Mouse (Mus musculus) spleen, adult 2 months (tissue): Measurements from ENCODE around the gene Pla2g1b. TPM values are rescaled to one million over a fixed set of nuclear protein-coding genes. Genes with fewer than 3 reads are reported as not detected.

Experiments used
- DNase-seq, 2 experiments: peaks; one replicate each; pipeline versions ENCODE4 v3.0.0 to v3.0.0-alpha.2; 2012 to 2021; ENCODE audit warnings: low spot score in 2 of 2, low read depth in 1 of 2
- H3K27ac ChIP-seq: fragments of 200-500 bp; 2 replicates; pipeline ENCODE4 v1.5.1; 2012; ENCODE audit warnings: low read length, inconsistent platforms; ENCODE audit not compliant: insufficient read depth
- H3K27me3 ChIP-seq: fragments of 200-500 bp; 2 replicates; pipeline ENCODE4 v1.6.1; 2012; ENCODE audit warnings: mild to moderate bottlenecking, moderate library complexity, low read length, inconsistent platforms; ENCODE audit not compliant: control insufficient read depth, insufficient read depth
- H3K36me3 ChIP-seq: fragments of 200-500 bp; 2 replicates; pipeline ENCODE4 v1.6.1; 2012; ENCODE audit warnings: mild to moderate bottlenecking, low read length, inconsistent platforms; ENCODE audit not compliant: control insufficient read depth, insufficient read depth
- H3K4me1 ChIP-seq: fragments of 200-500 bp; 2 replicates; pipeline ENCODE4 v1.6.1; 2011; ENCODE audit warnings: inconsistent platforms; ENCODE audit not compliant: control insufficient read depth, insufficient read depth, insufficient read length
- H3K4me3 ChIP-seq: fragments of 200-500 bp; 2 replicates; pipeline ENCODE4 v1.5.1; 2011; ENCODE audit warnings: mild to moderate bottlenecking, inconsistent platforms; ENCODE audit not compliant: insufficient read depth, insufficient read length; ENCODE audit errors: extremely low read depth
- CTCF ChIP-seq: fragments of 200-500 bp; IDR thresholded peaks from 2 replicates; pipeline ENCODE4 v1.5.1; 2011; ENCODE audit warnings: mild to moderate bottlenecking, inconsistent platforms; ENCODE audit not compliant: insufficient read depth, insufficient read length, insufficient replicate concordance; ENCODE audit errors: extremely low read depth
- POLR2A ChIP-seq: fragments of 200-500 bp; IDR thresholded peaks from 2 replicates; pipeline ENCODE4 v1.6.1; 2011; ENCODE audit warnings: low read depth, low read length, inconsistent platforms
- WGBS: fragments of 180-500 bp; shearing (Covaris S2); methylation state at CpG from one replicate; pipeline ENCODE4 v1.1.7; 2018; 5-methylcytosine and 5-hydroxymethylcytosine counted together
- polyA plus RNA-seq: library from polyadenylated mRNA; depleted of rRNA; stranded (reverse); fragments of >200 nt; gene quantifications from 2 replicates; pipeline ENCODE4 v1.2.3, GENCODE M21; 2012

Gene Pla2g1b
- polyA plus RNA-seq, 1 experiment = 284 TPM

DNA sequence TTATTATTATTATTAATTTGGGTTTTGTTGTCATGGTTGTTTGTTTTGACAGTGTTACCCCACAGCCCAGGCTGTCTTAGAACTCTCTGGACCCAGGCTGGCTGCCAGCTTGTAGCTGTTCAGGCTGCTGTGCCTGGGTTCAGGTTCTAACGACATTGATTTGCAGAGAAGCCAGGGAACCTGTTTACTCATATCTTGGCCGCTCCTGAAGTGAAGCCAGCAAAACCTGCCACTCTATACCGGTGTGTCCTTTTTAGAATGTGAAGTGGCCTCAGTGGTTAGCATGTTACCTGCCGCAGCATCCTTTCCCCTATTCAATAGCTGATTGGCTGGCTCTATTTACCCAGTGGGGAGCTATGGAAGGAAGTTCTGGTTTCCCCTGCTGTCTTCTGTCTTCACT, 20.7 kb downstream of the Pla2g1b start:
- DNase-seq = no peak
- 69% methylated on average over 4 of the region's 4 CpGs for WGBS

DNA sequence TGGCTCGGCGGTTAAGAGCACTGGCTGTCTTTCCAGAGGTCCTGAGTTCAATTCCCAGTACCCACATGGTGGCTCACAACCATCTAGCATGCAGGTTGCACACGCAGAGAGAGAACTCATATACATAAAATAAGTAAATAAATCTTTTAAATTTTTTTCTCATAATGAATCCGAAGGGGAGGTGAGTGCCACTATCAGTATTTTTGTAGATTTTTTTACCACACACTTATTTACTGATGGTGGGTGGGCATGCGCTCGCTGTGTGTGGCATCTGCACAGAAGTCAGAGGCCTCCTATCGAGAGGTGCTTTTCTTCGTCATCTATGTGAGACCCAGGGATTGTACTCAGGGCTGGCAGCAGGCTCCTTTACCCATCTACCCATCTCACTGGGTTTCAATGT, 21.3 kb downstream of the Pla2g1b start:
- no peak overlapping the region for H3K27ac ChIP-seq
- no peaks in the 10 kb centered on the region for H3K36me3 ChIP-seq
- no peak for DNase-seq
- no peaks in the 10 kb centered on the region for H3K27me3 ChIP-seq
- TF ChIP-seq CTCF (no peak), POLR2A (no peak)
- peaks cover 8% of the 10 kb centered on the region for H3K4me1 ChIP-seq
- WGBS = 84% methylated on average over 8 of the region's 8 CpGs
- no peak overlapping the region for H3K4me3 ChIP-seq

More for the DNA sequence above, 20.7 kb downstream of the Pla2g1b start:
- no peak for TF ChIP-seq CTCF
- no peak for TF ChIP-seq POLR2A
- H3K4me3 ChIP-seq = no peak overlapping the region
- peaks cover 4% of the 10 kb centered on the region for H3K4me1 ChIP-seq
- no peaks in the 10 kb centered on the region for H3K36me3 ChIP-seq
- H3K27ac ChIP-seq = no peak overlapping the region
- no peaks in the 10 kb centered on the region for H3K27me3 ChIP-seq

DNA sequence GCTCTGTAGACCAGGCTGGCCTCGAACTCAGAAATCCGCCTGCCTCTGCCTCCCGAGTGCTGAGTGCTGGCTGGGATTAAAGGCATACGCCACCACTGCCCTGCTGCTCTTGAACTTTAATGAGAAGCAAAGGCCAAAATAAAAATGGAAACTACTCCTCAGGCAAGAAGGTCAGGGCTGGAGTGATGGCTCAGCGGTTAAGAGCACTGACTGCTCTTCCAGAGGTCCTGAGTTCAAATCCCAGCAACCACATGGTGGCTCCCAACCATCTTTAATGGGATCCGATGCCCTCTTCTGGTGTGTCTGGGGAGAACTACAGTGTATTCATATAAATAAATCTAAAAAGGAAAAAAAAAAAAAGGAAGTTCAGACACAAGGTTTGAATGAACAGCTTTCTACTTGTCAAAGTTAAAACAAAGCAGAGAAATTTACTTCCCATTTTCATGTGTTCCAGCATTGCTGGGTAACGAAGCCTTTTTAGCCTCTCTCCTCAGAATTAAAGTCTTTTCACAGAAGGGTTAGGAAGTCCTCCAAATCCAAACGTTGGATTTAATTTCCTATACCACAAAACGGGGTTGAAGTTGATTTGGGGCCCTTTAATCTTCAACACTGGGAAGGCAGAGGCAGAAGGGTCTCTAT, 22.0 kb downstream of the Pla2g1b start:
- Histone ChIP-seq H3K36me3 (no peaks in the 10 kb centered on the region), H3K27ac (peak overlapping the region; percentile 88), H3K4me1 (peaks cover 8% of the 10 kb centered on the region), H3K27me3 (no peaks in the 10 kb centered on the region), H3K4me3 (no peak overlapping the region)
- DNase-seq = no peak
- 54% methylated on average over 9 of the region's 9 CpGs for WGBS
- no peak for TF ChIP-seq POLR2A
- TF ChIP-seq CTCF = no peak

DNA sequence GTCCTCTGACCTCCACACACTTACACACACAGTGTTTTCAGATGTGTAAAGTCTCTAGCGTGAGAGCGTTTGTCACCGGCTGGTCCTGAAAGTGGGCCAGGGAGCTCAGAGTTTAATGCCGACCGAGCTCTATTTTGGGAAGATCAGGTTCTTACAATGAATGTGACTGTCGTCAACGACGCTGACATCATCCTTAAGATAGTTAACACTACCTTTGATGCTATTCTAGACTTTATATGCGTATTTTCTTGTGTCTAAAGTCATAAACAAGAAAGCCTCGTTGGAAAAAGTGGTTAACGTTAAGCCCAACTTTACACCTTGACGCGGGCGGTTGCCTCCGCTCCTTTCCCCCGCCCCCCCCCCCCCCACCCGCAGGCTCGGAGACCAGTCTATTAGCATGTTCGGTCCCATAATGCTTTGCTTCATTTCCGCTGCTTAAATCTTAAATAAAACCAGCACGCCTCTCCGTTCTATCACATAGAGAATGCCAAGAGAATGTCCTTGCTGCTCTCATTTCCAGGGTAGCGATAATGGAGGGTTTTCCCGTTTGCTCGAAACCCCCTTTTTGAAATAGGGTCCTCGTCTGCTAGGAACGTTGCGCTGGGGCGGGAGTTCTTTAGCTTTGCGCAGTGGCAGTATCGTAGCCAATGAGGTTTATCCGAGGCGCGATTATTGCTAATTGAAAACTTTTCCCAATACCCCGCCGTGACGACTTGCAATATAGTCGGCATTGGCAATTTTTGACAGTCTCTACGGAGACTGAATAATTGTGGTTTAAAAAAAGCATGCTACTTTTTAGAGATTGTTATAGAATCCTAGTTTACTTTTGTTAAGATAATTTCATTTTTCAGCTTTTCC, 23.0 kb downstream of the Pla2g1b start:
- TF ChIP-seq CTCF = no peak
- peak; percentile 96 for TF ChIP-seq POLR2A
- no peaks in the 10 kb centered on the region for H3K36me3 ChIP-seq
- H3K4me3 ChIP-seq = peak overlapping the region; percentile 54
- DNase-seq = peak; percentile 45 to 81
- H3K27me3 ChIP-seq = no peaks in the 10 kb centered on the region
- whole genome bisulfite sequencing = under 1% methylated on average over 39 of the region's 39 CpGs
- peaks cover 8% of the 10 kb centered on the region for H3K4me1 ChIP-seq
- H3K27ac ChIP-seq = peak overlapping the region; percentile 99

DNA sequence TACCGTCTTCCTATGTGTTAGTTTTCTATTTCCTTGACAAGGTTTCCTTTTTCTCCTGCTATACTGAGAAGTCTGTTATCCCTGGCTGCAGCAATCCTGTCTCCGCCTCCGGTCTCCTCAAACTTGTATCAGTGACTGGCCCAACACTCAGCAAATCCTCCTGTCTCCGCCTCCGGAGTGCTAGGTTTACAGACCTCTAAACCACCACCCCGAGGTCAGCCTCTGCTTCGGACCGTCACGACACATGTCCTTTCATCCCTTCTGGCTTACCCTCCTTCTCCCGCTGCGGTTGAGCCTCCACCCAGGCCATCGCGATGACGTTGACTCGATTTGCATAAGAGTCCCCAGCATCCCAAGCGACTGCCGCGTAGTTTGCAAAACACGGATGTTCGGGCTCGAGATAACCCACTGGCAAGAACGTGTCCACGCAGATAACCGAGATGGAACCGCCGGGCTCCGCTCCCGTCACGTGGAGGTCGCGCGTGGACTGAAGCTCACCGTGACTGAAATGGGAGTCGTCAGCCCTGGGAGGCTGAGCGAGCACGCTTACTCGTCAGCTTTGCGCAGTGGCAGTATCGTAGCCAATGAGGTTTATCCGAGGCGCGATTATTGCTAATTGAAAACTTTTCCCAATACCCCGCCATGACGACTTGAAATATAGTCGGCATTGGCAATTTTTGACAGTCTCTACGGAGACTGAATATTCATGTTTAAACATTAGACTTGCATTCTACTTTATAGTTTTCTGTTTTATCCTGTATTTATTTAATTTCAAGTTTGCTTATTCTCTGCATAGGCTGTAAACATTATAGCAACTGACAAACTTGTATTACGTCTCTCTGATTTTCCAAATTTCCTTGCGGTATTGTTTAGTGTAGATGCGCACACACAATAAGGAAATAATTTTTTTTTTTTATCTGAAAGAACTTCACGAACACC, 23.9 kb downstream of the Pla2g1b start:
- peak; percentile 74 to 93 for DNase-seq
- Histone ChIP-seq H3K27me3 (no peaks in the 10 kb centered on the region), H3K27ac (peak overlapping the region; percentile 99), H3K36me3 (no peaks in the 10 kb centered on the region), H3K4me1 (peaks cover 8% of the 10 kb centered on the region), H3K4me3 (peak overlapping the region; percentile 54)
- peak; percentile 90 for TF ChIP-seq POLR2A
- no peak for TF ChIP-seq CTCF
- under 1% methylated on average over 50 of the region's 50 CpGs for WGBS

DNA sequence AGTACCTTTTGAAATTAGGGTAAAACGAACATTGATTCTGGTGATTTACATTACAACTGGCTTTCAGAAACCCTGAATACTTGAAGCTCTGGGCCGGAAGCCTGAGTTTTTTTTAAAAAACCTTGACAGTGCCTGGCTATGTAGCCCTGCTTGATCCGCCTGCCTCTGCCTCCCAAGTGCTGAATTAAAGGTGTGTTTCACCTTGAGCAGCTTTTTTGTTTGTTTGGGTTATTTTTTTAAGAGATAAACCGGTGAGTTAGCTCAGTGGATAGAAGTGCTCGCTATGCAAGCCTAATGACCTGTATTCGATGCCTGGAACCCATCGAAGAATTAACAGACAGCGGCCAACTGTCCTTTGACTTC, 24.6 kb downstream of the Pla2g1b start:
- H3K4me1 ChIP-seq = peaks cover 8% of the 10 kb centered on the region
- H3K4me3 ChIP-seq = no peak overlapping the region
- DNase-seq = no peak
- TF ChIP-seq POLR2A = no peak
- TF ChIP-seq CTCF = no peak
- 14% methylated on average over 8 of the region's 8 CpGs for WGBS
- H3K27me3 ChIP-seq = no peaks in the 10 kb centered on the region
- H3K27ac ChIP-seq = peak overlapping the region; percentile 56; the same call in 1 of the 2 replicates
- H3K36me3 ChIP-seq = no peaks in the 10 kb centered on the region

DNA sequence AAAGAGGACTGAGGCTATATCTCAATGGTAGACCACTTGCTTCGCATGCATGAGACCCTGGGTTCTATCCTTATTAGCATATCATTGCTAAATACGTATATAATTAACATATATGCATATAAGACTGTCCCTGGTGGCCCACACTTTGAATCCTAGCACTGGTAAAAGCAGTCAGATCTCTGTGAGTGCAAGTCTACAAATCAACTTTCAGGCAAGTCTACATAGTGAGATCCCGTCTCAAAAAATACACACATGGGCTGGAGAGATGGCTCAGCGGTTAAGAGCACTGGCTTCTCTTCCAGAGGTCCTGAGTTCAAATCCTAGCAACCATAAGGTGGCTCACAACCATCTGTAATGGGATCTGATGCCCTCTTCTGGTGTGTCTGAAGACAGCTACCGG, 25.0 kb downstream of the Pla2g1b start:
- no peak overlapping the region for H3K4me3 ChIP-seq
- 30% methylated on average over 5 of the region's 5 CpGs for WGBS
- no peaks in the 10 kb centered on the region for H3K36me3 ChIP-seq

More for the DNA sequence above, 25.0 kb downstream of the Pla2g1b start:
- no peak for TF ChIP-seq CTCF
- TF ChIP-seq POLR2A = no peak
- Histone ChIP-seq H3K27ac (no peak overlapping the region), H3K27me3 (no peaks in the 10 kb centered on the region), H3K4me1 (peaks cover 8% of the 10 kb centered on the region)
- DNase-seq = no peak
